Mouse (Mus musculus) liver, embryonic 11.5 days (tissue): Measurements from ENCODE around the gene Fam89b. TPM values are rescaled to one million over a fixed set of nuclear protein-coding genes. Genes with fewer than 3 reads are reported as not detected.

Source experiments
- ATAC-seq: fragments of 200-750 bp; cut with Nextera tagmentation; replicated peaks from 2 replicates; pipeline ENCODE4 v1.8.0; 2017; ENCODE audit warnings: moderate number of reproducible peaks, mild to moderate bottlenecking, moderate TSS enrichment, moderate library complexity; ENCODE audit not compliant: low FRiP score
- DNase-seq: peaks from one replicate; pipeline ENCODE4 v3.0.0-alpha.2; 2017; ENCODE audit warnings: low spot score
- H3K27ac ChIP-seq: fragments of 300-500 bp; sonication (generic); 2 replicates; pipeline ENCODE4 v1.5.1; 2014; ENCODE audit warnings: mild to moderate bottlenecking, low read depth, low read length, control low read depth
- H3K27me3 ChIP-seq: fragments of 300-500 bp; sonication (generic); replicated peaks from 2 replicates; pipeline ENCODE4 v1.6.1; 2014; ENCODE audit warnings: low read length, mixed read lengths; ENCODE audit not compliant: control insufficient read depth, insufficient read depth
- H3K36me3 ChIP-seq: fragments of 300-500 bp; sonication (generic); 2 replicates; pipeline ENCODE4 v1.6.1; 2014; ENCODE audit warnings: mild to moderate bottlenecking, low read length, moderate library complexity, mixed read lengths; ENCODE audit not compliant: control insufficient read depth, insufficient read depth
- H3K4me1 ChIP-seq: fragments of 300-500 bp; sonication (generic); replicated peaks from 2 replicates; pipeline ENCODE4 v1.6.1; 2014; ENCODE audit warnings: low read length, mixed read lengths; ENCODE audit not compliant: control insufficient read depth, insufficient read depth
- H3K4me2 ChIP-seq: fragments of 300-500 bp; sonication (generic); 2 replicates; pipeline ENCODE4 v1.6.1; 2014; ENCODE audit warnings: mild to moderate bottlenecking, control low read depth, moderate library complexity
- H3K4me3 ChIP-seq: fragments of 300-500 bp; sonication (generic); 2 replicates; pipeline ENCODE4 v1.5.1; 2014; ENCODE audit warnings: low read depth, low read length, control low read depth
- H3K9ac ChIP-seq: fragments of 300-500 bp; sonication (generic); 2 replicates; pipeline ENCODE4 v1.6.1; 2014; ENCODE audit warnings: low read depth, low read length, control low read depth
- H3K9me3 ChIP-seq: fragments of 300-500 bp; sonication (generic); 2 replicates; pipeline ENCODE4 v1.6.1; 2016; ENCODE audit warnings: low read length, inconsistent platforms, mixed read lengths; ENCODE audit not compliant: control insufficient read depth
- WGBS: fragments of 180-500 bp; shearing (Covaris S2); extraction: QIAGEN DNeasy Blood & Tissue Kit; methylation state at CpG from one replicate; pipeline ENCODE4 v1.1.7; 2014; 5-methylcytosine and 5-hydroxymethylcytosine counted together
- polyA plus RNA-seq: library from polyadenylated mRNA; unstranded; fragments of >200 nt; fragmentation: Nextera tagmentation; extraction: Ambion mirVana; gene quantifications from 2 replicates; pipeline ENCODE4 v1.2.1, GENCODE M21; 2014

Gene Fam89b
- polyA plus RNA-seq, result 47.5 and 49.8 TPM in 2 replicates

DNA sequence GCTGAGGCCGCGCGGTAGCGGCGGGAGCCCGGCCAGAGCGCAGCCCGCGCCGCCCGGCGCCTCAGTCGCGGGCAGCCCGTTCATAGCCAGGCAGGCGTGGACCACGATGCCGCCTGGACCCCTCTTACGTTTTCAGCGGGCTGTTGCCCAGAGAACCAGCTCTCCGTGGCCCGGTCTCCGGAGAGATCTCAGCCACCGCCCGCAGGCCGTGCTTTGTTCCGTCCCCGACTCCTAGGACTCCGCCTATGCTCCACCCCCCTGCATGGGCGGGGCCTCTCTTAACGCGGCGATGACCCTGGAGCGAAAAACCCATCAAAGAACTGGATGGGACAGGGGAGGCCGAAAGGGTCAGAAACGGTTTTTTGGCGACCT is at the start of gene Fam89b:
Gene Fam89b, minus strand, starts transcription at position 210 of the 372 bp plus-strand sequence.
- peak within 1 kb of the TSS; percentile 91 for H3K4me3 ChIP-seq
- peak within 1 kb of the TSS; percentile 91 for H3K27ac ChIP-seq
- H3K4me2 ChIP-seq, result peak within 1 kb of the TSS; percentile 94
- DNase-seq, result peak; percentile 89
- peaks cover 62% of the 10 kb centered on the region for H3K4me1 ChIP-seq
- peak; percentile 61 for ATAC-seq
- under 1% methylated on average over 37 of the region's 37 CpGs for WGBS
- H3K9ac ChIP-seq, result peak within 1 kb of the TSS; percentile 84
- peaks cover 4% of the 10 kb centered on the region for H3K36me3 ChIP-seq
- no peaks in the 10 kb centered on the region for H3K27me3 ChIP-seq
- H3K9me3 ChIP-seq, result no peaks in the 10 kb centered on the region

GRCm38 (mm10) chr19:5778312-5778711 is 48.9 kb upstream of the Fam89b start:
- H3K36me3 ChIP-seq, result no peaks in the 10 kb centered on the region
- no peak for DNase-seq
- H3K9ac ChIP-seq, result no peak overlapping the region
- H3K9me3 ChIP-seq, result no peaks in the 10 kb centered on the region
- H3K27ac ChIP-seq, result no peak overlapping the region
- WGBS, result 63% methylated on average over 8 of the region's 8 CpGs
- H3K4me1 ChIP-seq, result no peaks in the 10 kb centered on the region
- H3K4me3 ChIP-seq, result no peak overlapping the region
- no peak overlapping the region for H3K4me2 ChIP-seq
- no peaks in the 10 kb centered on the region for H3K27me3 ChIP-seq
- ATAC-seq, result no peak

DNA sequence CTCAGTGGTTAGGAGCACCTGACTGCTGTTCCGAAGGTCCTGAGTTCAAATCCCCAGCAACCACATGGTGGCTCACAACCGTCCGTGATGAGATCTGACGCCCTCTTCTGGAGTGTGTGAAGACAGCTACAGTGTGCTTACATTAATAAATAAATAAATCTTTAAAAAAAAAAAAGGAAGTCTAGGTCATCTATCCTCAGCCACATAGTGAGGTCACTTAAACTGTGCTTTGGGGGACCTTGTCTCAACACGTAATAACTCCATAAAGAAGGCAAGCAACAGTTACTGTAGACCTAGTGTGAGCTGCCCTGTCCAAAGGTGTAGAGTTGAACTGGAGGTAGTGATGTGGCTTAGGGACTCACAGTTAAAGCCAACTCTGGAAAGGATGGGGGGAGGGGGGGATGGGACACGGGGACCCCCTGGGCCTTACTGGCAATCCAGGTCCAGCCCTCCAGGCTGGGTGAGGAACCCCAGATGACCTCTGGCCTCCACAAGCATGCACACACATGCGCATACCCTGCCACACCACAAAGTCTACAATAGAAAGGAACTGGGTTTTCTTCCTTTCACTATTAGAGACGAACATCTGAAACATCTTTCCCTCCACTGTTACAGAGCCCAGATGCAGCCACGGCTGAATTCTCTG is 48.1 kb upstream of the Fam89b start:
- Histone ChIP-seq H3K27ac (no peak overlapping the region), H3K27me3 (no peaks in the 10 kb centered on the region), H3K4me1 (no peaks in the 10 kb centered on the region), H3K9me3 (no peaks in the 10 kb centered on the region), H3K9ac (no peak overlapping the region), H3K4me3 (no peak overlapping the region), H3K4me2 (no peak overlapping the region), H3K36me3 (no peaks in the 10 kb centered on the region)
- WGBS, result 76% methylated on average over 9 of the region's 9 CpGs
- DNase-seq, result no peak
- ATAC-seq, result no peak

GRCm38 (mm10) chr19:5770925-5771860 is 41.7 kb upstream of the Fam89b start, which contains the start of gene Scyl1:
Gene Scyl1 (minus strand): TSS chr19:5771419.
- peak within 1 kb of the TSS; percentile 80 for H3K4me2 ChIP-seq
- no peaks in the 10 kb centered on the region for H3K9me3 ChIP-seq
- H3K9ac ChIP-seq, result peak within 1 kb of the TSS; percentile 77
- DNase-seq, result peak; percentile 96
- peaks cover 9% of the 10 kb centered on the region for H3K4me1 ChIP-seq
- under 1% methylated on average over 64 of the region's 64 CpGs for WGBS
- peaks cover 13% of the 10 kb centered on the region; the same call in 1 of the 2 replicates for H3K36me3 ChIP-seq
- peak; percentile 97 for ATAC-seq
- no peaks in the 10 kb centered on the region for H3K27me3 ChIP-seq
- H3K4me3 ChIP-seq, result peak within 1 kb of the TSS; percentile 83
- peak within 1 kb of the TSS; percentile 73 for H3K27ac ChIP-seq

- H3K4me1 ChIP-seq, result peaks cover 9% of the 10 kb centered on the region
- no peaks in the 10 kb centered on the region for H3K27me3 ChIP-seq
- H3K36me3 ChIP-seq, result peaks cover 21% of the 10 kb centered on the region
- ATAC-seq (peak; percentile 9; the same call in 1 of the 2 replicates), DNase-seq (no peak)
- H3K27ac ChIP-seq, result 0 out of 2 replicates have a peak overlapping the region, but pooled peaks have one; percentile 73
- no peaks in the 10 kb centered on the region for H3K9me3 ChIP-seq
- peak overlapping the region; percentile 77 for H3K9ac ChIP-seq
- WGBS, result 49% methylated on average over 9 of the region's 9 CpGs
- H3K4me3 ChIP-seq, result peak overlapping the region; percentile 83
- peak overlapping the region; percentile 80 for H3K4me2 ChIP-seq
These were observed 40.9 kb upstream of the Fam89b start for GRCm38 (mm10) chr19:5770311-5770710.

DNA sequence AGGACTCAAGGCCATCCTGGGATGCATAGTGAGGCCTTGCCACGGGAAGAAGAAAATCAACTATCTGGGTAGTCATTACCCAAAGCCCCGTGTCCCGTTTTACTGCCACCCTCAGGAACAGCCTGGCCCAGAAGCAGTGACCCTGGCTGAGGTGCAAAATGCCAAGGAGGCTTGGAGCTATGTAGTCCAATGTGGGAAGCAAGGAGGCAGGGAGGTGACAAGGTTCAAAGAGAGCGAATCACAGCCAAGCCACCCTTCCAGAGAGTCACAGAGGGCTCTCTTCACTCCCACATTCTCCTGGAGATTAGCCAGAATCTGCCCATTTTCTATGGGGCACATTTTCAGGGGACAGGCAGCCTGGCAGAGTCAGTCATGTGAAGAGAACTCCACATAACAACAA is 37.8 kb upstream of the Fam89b start:
- DNase-seq, result no peak
- no peak overlapping the region for H3K27ac ChIP-seq
- no peaks in the 10 kb centered on the region for H3K9me3 ChIP-seq
- no peak overlapping the region for H3K4me2 ChIP-seq
- H3K4me3 ChIP-seq, result no peak overlapping the region
- peaks cover 39% of the 10 kb centered on the region for H3K36me3 ChIP-seq
- no peak for ATAC-seq
- no peak overlapping the region for H3K9ac ChIP-seq
- 84% methylated on average over 4 of the region's 4 CpGs for whole genome bisulfite sequencing
- no peaks in the 10 kb centered on the region for H3K27me3 ChIP-seq
- peaks cover 9% of the 10 kb centered on the region for H3K4me1 ChIP-seq

DNA sequence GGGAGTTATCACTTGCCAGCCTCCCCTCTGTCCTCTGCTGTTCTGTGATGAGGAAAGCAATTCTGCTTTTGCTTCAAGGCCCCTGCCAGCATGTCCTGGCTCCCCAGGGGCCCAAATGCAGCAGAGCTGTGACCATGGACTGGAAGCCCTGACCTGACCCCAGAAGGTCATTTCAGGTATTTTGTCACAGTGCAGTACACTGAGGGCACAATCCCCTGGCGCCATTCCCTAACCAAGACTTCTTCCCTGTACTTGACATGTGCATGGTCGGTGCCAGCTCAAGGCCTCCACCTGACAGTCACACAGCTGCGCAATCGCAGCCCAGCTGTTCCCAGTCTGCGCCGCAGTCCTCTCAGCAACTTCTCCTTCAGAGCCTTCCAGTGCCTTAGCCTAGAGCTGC is 33.7 kb upstream of the Fam89b start:
- Histone ChIP-seq H3K27me3 (peaks cover 5% of the 10 kb centered on the region), H3K36me3 (peaks cover 47% of the 10 kb centered on the region), H3K9ac (no peak overlapping the region), H3K4me1 (no peaks in the 10 kb centered on the region), H3K4me3 (no peak overlapping the region), H3K9me3 (no peaks in the 10 kb centered on the region), H3K27ac (no peak overlapping the region), H3K4me2 (no peak overlapping the region)
- WGBS, result 95% methylated on average over 6 of the region's 6 CpGs
- ATAC-seq, result no peak
- no peak for DNase-seq

GRCm38 (mm10) chr19:5758878-5759403 is 29.5 kb upstream of the Fam89b start:
- Histone ChIP-seq H3K36me3 (peaks cover 30% of the 10 kb centered on the region), H3K27me3 (peaks cover 40% of the 10 kb centered on the region), H3K4me3 (no peak overlapping the region), H3K4me1 (peaks cover 9% of the 10 kb centered on the region), H3K9ac (no peak overlapping the region), H3K4me2 (no peak overlapping the region), H3K9me3 (no peaks in the 10 kb centered on the region), H3K27ac (no peak overlapping the region)
- no peak for DNase-seq
- ATAC-seq, result no peak
- WGBS, result 94% methylated on average over 14 of the region's 14 CpGs
